Mouse (Mus musculus) hindbrain, embryonic 16.5 days (tissue): ENCODE data around the gene Narfl. TPM values are rescaled to one million over a fixed set of nuclear protein-coding genes. Genes with fewer than 3 reads are reported as not detected.

Experiments used
- ATAC-seq: fragments of 200-750 bp; cut with Nextera tagmentation; 2 replicates; pipeline ENCODE4 v1.8.0; 2017; ENCODE audit warnings: moderate TSS enrichment, moderate library complexity
- H3K27ac ChIP-seq: fragments of 300-500 bp; sonication (generic); 2 replicates; pipeline ENCODE4 v1.5.1; 2014; ENCODE audit warnings: low read depth, mild to moderate bottlenecking, control low read depth, low read length, moderate library complexity
- H3K27me3 ChIP-seq: fragments of 300-500 bp; sonication (generic); replicated peaks from 2 replicates; pipeline ENCODE4 v1.6.1; 2014; ENCODE audit warnings: low read length; ENCODE audit not compliant: control insufficient read depth, insufficient read depth
- H3K36me3 ChIP-seq: fragments of 300-500 bp; sonication (generic); 2 replicates; pipeline ENCODE4 v1.6.1; 2014; ENCODE audit warnings: mild to moderate bottlenecking, low read length, moderate library complexity, mixed read lengths; ENCODE audit not compliant: control insufficient read depth, insufficient read depth
- H3K4me1 ChIP-seq: fragments of 300-500 bp; sonication (generic); 2 replicates; pipeline ENCODE4 v1.6.1; 2014; ENCODE audit warnings: low read depth, low read length; ENCODE audit not compliant: control insufficient read depth, insufficient read depth
- H3K4me2 ChIP-seq: fragments of 300-500 bp; sonication (generic); 2 replicates; pipeline ENCODE4 v1.6.1; 2014; ENCODE audit warnings: mild to moderate bottlenecking, low read length, control low read depth, moderate library complexity
- H3K4me3 ChIP-seq: fragments of 300-500 bp; sonication (generic); 2 replicates; pipeline ENCODE4 v1.5.1; 2014; ENCODE audit warnings: mild to moderate bottlenecking, low read length, control low read depth, moderate library complexity
- H3K9ac ChIP-seq: fragments of 300-500 bp; sonication (generic); 2 replicates; pipeline ENCODE4 v1.6.1; 2014; ENCODE audit warnings: low read depth, mild to moderate bottlenecking, control low read depth, low read length, moderate library complexity
- H3K9me3 ChIP-seq: fragments of 300-500 bp; sonication (generic); 2 replicates; pipeline ENCODE4 v1.6.1; 2014; ENCODE audit warnings: mild to moderate bottlenecking, low read length, moderate library complexity; ENCODE audit not compliant: control insufficient read depth
- WGBS: fragments of 180-500 bp; shearing (Covaris S2); extraction: QIAGEN DNeasy Blood & Tissue Kit; methylation state at CpG from one replicate; pipeline ENCODE4 v1.1.7; 2014; 5-methylcytosine and 5-hydroxymethylcytosine counted together
- polyA plus RNA-seq: library from polyadenylated mRNA; unstranded; fragments of >200 nt; fragmentation: Nextera tagmentation; extraction: Ambion mirVana; gene quantifications from 2 replicates; pipeline ENCODE4 v1.2.1, GENCODE M21; 2015

Narfl gene
- polyA plus RNA-seq, 1 experiment from 2014 or later: 30.4 TPM

- Histone ChIP-seq H3K9me3 (no peaks in the 10 kb centered on the region), H3K4me3 (peak within 1 kb of the TSS; percentile 73), H3K4me1 (peaks cover 35% of the 10 kb centered on the region), H3K27ac (peak within 1 kb of the TSS; percentile 73), H3K36me3 (peaks cover 18% of the 10 kb centered on the region), H3K9ac (peak within 1 kb of the TSS; percentile 77), H3K4me2 (peak within 1 kb of the TSS; percentile 99), H3K27me3 (peaks cover 2% of the 10 kb centered on the region; the same call in 1 of the 2 replicates)
- ATAC-seq: peak; percentile 81
- WGBS: 1% methylated on average over 18 of the region's 18 CpGs
Measured at GRCm38 (mm10) chr17:25823452-25823851, 49.9 kb downstream of the Narfl start, which contains the start of gene Wdr24. Gene Wdr24 (plus strand): TSS chr17:25823627.

GRCm38 (mm10) chr17:25824362-25825142 is 51.0 kb downstream of the Narfl start:
- Histone ChIP-seq H3K36me3 (peaks cover 13% of the 10 kb centered on the region), H3K4me1 (peaks cover 38% of the 10 kb centered on the region), H3K4me3 (peak overlapping the region; percentile 73), H3K27ac (no peak overlapping the region), H3K4me2 (peak overlapping the region; percentile 99), H3K9ac (peak overlapping the region; percentile 77; the same call in 1 of the 2 replicates), H3K9me3 (no peaks in the 10 kb centered on the region), H3K27me3 (no peaks in the 10 kb centered on the region)
- ATAC-seq: no peak
- 78% methylated on average over 16 of the region's 17 CpGs for WGBS

GRCm38 (mm10) chr17:25825311-25825710 is 51.7 kb downstream of the Narfl start:
- Histone ChIP-seq H3K4me2 (no peak overlapping the region), H3K36me3 (peaks cover 10% of the 10 kb centered on the region), H3K4me3 (no peak overlapping the region), H3K9ac (no peak overlapping the region), H3K27me3 (no peaks in the 10 kb centered on the region), H3K4me1 (peaks cover 45% of the 10 kb centered on the region), H3K9me3 (no peaks in the 10 kb centered on the region), H3K27ac (no peak overlapping the region)
- ATAC-seq: no peak
- 88% methylated on average over 6 of the region's 6 CpGs for WGBS

- peaks cover 17% of the 10 kb centered on the region for H3K36me3 ChIP-seq
- 97% methylated on average over 27 of the region's 27 CpGs for WGBS
- H3K4me3 ChIP-seq: no peak overlapping the region
- H3K9me3 ChIP-seq: no peaks in the 10 kb centered on the region
- no peak overlapping the region for H3K4me2 ChIP-seq
- H3K27me3 ChIP-seq: no peaks in the 10 kb centered on the region
- ATAC-seq: no peak
- no peak overlapping the region for H3K9ac ChIP-seq
- no peak overlapping the region for H3K27ac ChIP-seq
- H3K4me1 ChIP-seq: peaks cover 53% of the 10 kb centered on the region
Measured at GRCm38 (mm10) chr17:25825984-25826570, 52.5 kb downstream of the Narfl start.

GRCm38 (mm10) chr17:25827011-25827410 is 53.4 kb downstream of the Narfl start:
- WGBS: 94% methylated on average over 13 of the region's 13 CpGs
- no peaks in the 10 kb centered on the region for H3K9me3 ChIP-seq

GRCm38 (mm10) chr17:25827546-25828222 is 54.1 kb downstream of the Narfl start:
- Histone ChIP-seq H3K4me1 (peaks cover 64% of the 10 kb centered on the region), H3K27ac (no peak overlapping the region; the same call in 1 of the 2 replicates), H3K4me3 (no peak overlapping the region), H3K9me3 (no peaks in the 10 kb centered on the region), H3K27me3 (no peaks in the 10 kb centered on the region), H3K36me3 (peaks cover 21% of the 10 kb centered on the region), H3K4me2 (no peak overlapping the region), H3K9ac (no peak overlapping the region)
- no peak for ATAC-seq
- 91% methylated on average over 22 of the region's 22 CpGs for WGBS

More at GRCm38 (mm10) chr17:25827011-25827410, 53.4 kb downstream of the Narfl start:
- Histone ChIP-seq H3K27me3 (no peaks in the 10 kb centered on the region), H3K4me3 (no peak overlapping the region), H3K9ac (no peak overlapping the region), H3K27ac (no peak overlapping the region), H3K36me3 (peaks cover 21% of the 10 kb centered on the region), H3K4me2 (no peak overlapping the region), H3K4me1 (peaks cover 62% of the 10 kb centered on the region)
- no peak for ATAC-seq

GRCm38 (mm10) chr17:25828223-25828594 is 54.6 kb downstream of the Narfl start:
- no peak for ATAC-seq
- Histone ChIP-seq H3K4me1 (peaks cover 62% of the 10 kb centered on the region), H3K27ac (peak overlapping the region; percentile 92), H3K36me3 (peaks cover 21% of the 10 kb centered on the region), H3K4me2 (peak overlapping the region; percentile 69), H3K9ac (peak overlapping the region; percentile 81), H3K9me3 (no peaks in the 10 kb centered on the region), H3K27me3 (no peaks in the 10 kb centered on the region), H3K4me3 (peak overlapping the region; percentile 63)
- WGBS: 83% methylated on average over 8 of the region's 8 CpGs

- Histone ChIP-seq H3K9ac (peak within 1 kb of the TSS; percentile 81), H3K4me2 (peak within 1 kb of the TSS; percentile 69), H3K4me1 (peaks cover 63% of the 10 kb centered on the region), H3K9me3 (no peaks in the 10 kb centered on the region), H3K27me3 (no peaks in the 10 kb centered on the region), H3K36me3 (peaks cover 21% of the 10 kb centered on the region), H3K27ac (peak within 1 kb of the TSS; percentile 92), H3K4me3 (peak within 1 kb of the TSS; percentile 63)
- ATAC-seq: peak; percentile 62
- 1% methylated on average over 32 of the region's 32 CpGs for WGBS
Measured at GRCm38 (mm10) chr17:25828712-25829557, 55.4 kb downstream of the Narfl start, which contains the start of gene Jmjd8. Gene Jmjd8 (plus strand): TSS chr17:25828867.
